Mouse (Mus musculus) small intestine, adult 2 months (tissue): Measurements from ENCODE around the gene Pno1. TPM values are rescaled to one million over a fixed set of nuclear protein-coding genes. Genes with fewer than 3 reads are reported as not detected.
"Not testable (repeated sequence)": the region's sequence is repeated elsewhere in the genome, so short reads cannot be mapped to it uniquely, and the experiment has no call there.

Source experiments
- H3K27ac ChIP-seq: fragments of 200-500 bp; 2 replicates; pipeline ENCODE4 v1.5.1; 2012; ENCODE audit warnings: low read depth, low read length, control low read depth, inconsistent platforms; ENCODE audit not compliant: insufficient read depth
- H3K27me3 ChIP-seq: fragments of 200-500 bp; 2 replicates; pipeline ENCODE4 v1.6.1; 2012; ENCODE audit warnings: mild to moderate bottlenecking, moderate library complexity, low read length, inconsistent platforms; ENCODE audit not compliant: control insufficient read depth, insufficient read depth
- H3K36me3 ChIP-seq: fragments of 200-500 bp; 2 replicates; pipeline ENCODE4 v1.6.1; 2012; ENCODE audit warnings: mild to moderate bottlenecking, low read length, control low read depth, inconsistent platforms; ENCODE audit not compliant: control insufficient read depth, insufficient read depth
- H3K4me1 ChIP-seq: fragments of 200-500 bp; 2 replicates; pipeline ENCODE4 v1.6.1; 2012; ENCODE audit warnings: low read length, inconsistent platforms, mixed read lengths; ENCODE audit not compliant: control insufficient read depth, insufficient read depth, insufficient read length
- H3K4me3 ChIP-seq: fragments of 200-500 bp; 2 replicates; pipeline ENCODE4 v1.5.1; 2012; ENCODE audit warnings: low read depth, mild to moderate bottlenecking, control low read depth, inconsistent platforms, low read length, moderate library complexity
- CTCF ChIP-seq: fragments of 200-500 bp; IDR thresholded peaks from 2 replicates; pipeline ENCODE4 v1.5.1; 2012; ENCODE audit warnings: low read depth, mild to moderate bottlenecking, control low read depth, inconsistent platforms, low read length, moderate library complexity, mixed read lengths; ENCODE audit not compliant: insufficient replicate concordance, insufficient read length; ENCODE audit errors: extremely low read depth
- POLR2A ChIP-seq: fragments of 200-500 bp; IDR thresholded peaks from 2 replicates; pipeline ENCODE4 v1.6.1; 2012; ENCODE audit warnings: low read depth, mild to moderate bottlenecking, control low read depth, inconsistent platforms, low read length, moderate library complexity
- WGBS: fragments of 180-500 bp; shearing (Covaris S2); methylation state at CpG from one replicate; pipeline ENCODE4 v1.1.7; 2018; 5-methylcytosine and 5-hydroxymethylcytosine counted together
- polyA plus RNA-seq: library from polyadenylated mRNA; depleted of rRNA; stranded (reverse); fragments of >200 nt; gene quantifications from 2 replicates; pipeline ENCODE4 v1.2.3, GENCODE M21; 2012; rRNA removed

The Pno1 gene
- 1.5 and 1.8 TPM in 2 replicates for polyA plus RNA-seq

- no peak for TF ChIP-seq CTCF
- no peak for TF ChIP-seq POLR2A
- Histone ChIP-seq H3K36me3 (0 out of 2 replicates have a peak, but pooled peaks cover 4% of the 10 kb centered on the region), H3K27ac (peak within 1 kb of the TSS; percentile 91), H3K4me3 (peak within 1 kb of the TSS; percentile 87), H3K27me3 (no peaks in the 10 kb centered on the region), H3K4me1 (no peaks in the 10 kb centered on the region)
- WGBS = under 1% methylated on average over 65 of the region's 65 CpGs
Measured at GRCm38 (mm10) chr11:17211258-17212140, at the start of gene Pno1. Pno1 (minus strand) TSS chr11:17211568.

DNA sequence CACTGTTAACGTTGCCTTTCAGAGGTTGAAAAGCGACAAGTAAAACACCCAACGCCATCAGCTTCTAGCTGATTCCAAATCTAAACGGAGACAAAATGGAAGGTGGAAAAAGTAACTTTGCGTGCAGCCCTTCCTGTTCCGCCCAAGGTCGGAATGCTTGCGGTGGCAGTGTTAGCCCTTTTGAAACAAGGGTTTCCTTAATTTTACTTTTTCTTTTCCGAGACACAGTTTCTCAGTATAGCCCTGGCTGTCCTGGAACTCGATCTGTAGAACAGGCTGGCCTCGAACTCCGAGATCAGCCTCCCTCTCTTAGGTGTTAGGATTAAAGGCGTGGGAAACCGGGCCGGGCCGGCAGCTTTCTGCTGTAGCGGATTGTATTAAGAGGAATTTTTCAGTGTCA is 46.5 kb upstream of the Pno1 start:
- Histone ChIP-seq H3K36me3 (peaks cover 3% of the 10 kb centered on the region; the same call in 1 of the 2 replicates), H3K27ac (peak overlapping the region; percentile 78), H3K4me3 (peak overlapping the region; percentile 89), H3K27me3 (no peaks in the 10 kb centered on the region), H3K4me1 (peaks cover 3% of the 10 kb centered on the region)
- no peak for TF ChIP-seq CTCF
- TF ChIP-seq POLR2A = no peak
- under 1% methylated on average over 17 of the region's 17 CpGs for WGBS

GRCm38 (mm10) chr11:17257443-17257842 is 46.1 kb upstream of the Pno1 start, which contains the start of gene C1d:
C1d (plus strand) TSS chr11:17257579.
- peak within 1 kb of the TSS; percentile 89 for H3K4me3 ChIP-seq
- peaks cover 3% of the 10 kb centered on the region for H3K4me1 ChIP-seq
- TF ChIP-seq POLR2A (peak; percentile 56; the same call in 1 of the 2 replicates), CTCF (no peak)
- no peaks in the 10 kb centered on the region for H3K36me3 ChIP-seq
- H3K27ac ChIP-seq = peak within 1 kb of the TSS; percentile 78
- H3K27me3 ChIP-seq = no peaks in the 10 kb centered on the region
- WGBS = under 1% methylated on average over 33 of the region's 33 CpGs

DNA sequence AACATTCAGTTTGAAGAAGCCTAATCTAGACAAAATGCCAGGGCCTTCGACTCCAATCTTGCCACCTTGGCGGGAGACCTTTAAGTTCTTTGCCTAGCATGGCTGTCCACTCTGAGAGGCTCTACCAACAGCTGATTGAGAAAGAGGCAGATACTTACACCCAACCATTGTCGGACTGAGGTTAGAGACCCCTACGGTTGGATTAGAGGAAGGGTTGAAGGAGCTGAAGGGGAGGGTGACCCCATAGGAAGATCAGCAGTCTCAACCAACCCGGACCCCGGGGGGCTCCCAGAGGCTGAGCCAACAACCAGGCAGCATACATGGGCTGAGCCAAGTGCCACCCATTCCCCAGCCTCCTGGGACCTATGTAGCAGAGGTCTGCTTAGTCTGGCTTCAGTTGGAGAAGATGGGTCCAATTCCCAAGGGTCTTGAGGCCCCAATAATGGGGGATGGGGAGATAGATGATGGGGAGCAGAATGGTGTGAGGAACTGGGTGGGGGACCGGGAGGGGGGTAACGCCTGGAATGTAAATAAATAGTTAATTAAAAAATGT is 45.5 kb upstream of the Pno1 start:
- no peaks in the 10 kb centered on the region for H3K36me3 ChIP-seq
- TF ChIP-seq CTCF = no peak
- no peaks in the 10 kb centered on the region for H3K27me3 ChIP-seq
- H3K4me3 ChIP-seq = peak overlapping the region; percentile 89
- 54% methylated on average over 8 of the region's 8 CpGs for WGBS
- H3K27ac ChIP-seq = no peak overlapping the region
- H3K4me1 ChIP-seq = peaks cover 3% of the 10 kb centered on the region

GRCm38 (mm10) chr11:17248715-17249114 is 37.3 kb upstream of the Pno1 start:
- Histone ChIP-seq H3K27ac (no peak overlapping the region), H3K36me3 (no peaks in the 10 kb centered on the region), H3K4me1 (no peaks in the 10 kb centered on the region), H3K4me3 (no peak overlapping the region), H3K27me3 (no peaks in the 10 kb centered on the region)
- TF ChIP-seq CTCF (no peak), POLR2A (no peak)

DNA sequence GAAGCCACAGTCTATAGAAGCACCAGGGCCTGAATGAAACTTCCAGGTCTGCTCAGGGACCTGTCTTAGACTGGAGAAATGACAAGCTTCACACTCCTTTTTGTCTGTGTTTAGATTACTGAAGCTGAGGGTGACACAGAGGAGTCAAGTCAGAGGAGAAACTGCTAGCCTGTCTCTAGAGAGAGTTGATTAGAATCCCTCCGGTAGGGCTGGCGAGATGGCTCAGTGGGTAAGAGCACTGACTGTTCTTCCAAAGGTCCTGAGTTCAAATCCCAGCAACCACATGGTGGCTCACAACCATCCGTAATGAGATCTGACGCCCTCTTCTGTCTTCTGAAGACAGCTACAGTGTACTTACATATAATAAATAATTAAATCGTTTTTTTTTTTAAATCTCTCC is 27.2 kb upstream of the Pno1 start:
- not testable (repeated sequence) for H3K36me3 ChIP-seq, H3K27ac ChIP-seq, H3K4me3 ChIP-seq, H3K4me1 ChIP-seq, H3K27me3 ChIP-seq
- WGBS = 89% methylated on average over 5 of the region's 5 CpGs

GRCm38 (mm10) chr11:17236449-17237037 is 25.2 kb upstream of the Pno1 start:
- H3K4me1 ChIP-seq = no peaks in the 10 kb centered on the region
- no peak overlapping the region for H3K4me3 ChIP-seq
- no peaks in the 10 kb centered on the region for H3K27me3 ChIP-seq
- WGBS = 73% methylated on average over 5 of the region's 5 CpGs
- peaks cover 12% of the 10 kb centered on the region for H3K36me3 ChIP-seq
- no peak overlapping the region for H3K27ac ChIP-seq
- TF ChIP-seq CTCF (no peak), POLR2A (no peak)
